Mouse (Mus musculus): ENCODE results near the gene Clmn. TPM values are rescaled to one million over a fixed set of nuclear protein-coding genes. Genes with fewer than 3 reads are reported as not detected.
A peak's percentile ranks its signal among the peaks of the same experiment; 100 is the strongest.

Gene Clmn
- total RNA-seq, 2 experiments from 2014 or later = 1.5 to 1.8 TPM

DNA sequence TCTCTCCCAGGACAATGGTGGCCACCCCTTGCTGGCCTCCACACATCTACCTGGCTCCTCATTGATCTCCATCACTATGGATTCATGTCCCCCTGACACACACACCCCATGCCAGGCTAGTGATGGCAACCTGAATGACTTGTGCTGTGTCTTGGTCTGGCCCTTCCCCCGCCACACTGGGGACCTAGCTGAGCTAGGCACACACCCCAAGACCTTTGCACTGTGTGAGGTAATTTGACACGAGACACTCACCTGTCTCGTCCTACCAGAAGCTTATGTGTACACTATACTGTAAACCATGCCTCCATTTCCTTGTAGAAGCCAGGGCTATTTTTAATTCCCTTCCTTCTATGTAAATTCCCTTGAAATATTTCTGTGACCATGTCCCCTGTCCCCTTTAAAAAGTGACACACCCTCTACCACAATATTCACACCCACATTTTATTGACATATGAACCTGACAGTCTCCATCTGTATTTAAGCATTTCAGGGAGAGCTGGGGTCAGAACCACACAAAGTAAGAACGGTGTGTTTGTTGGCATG, 16.7 kb upstream of the Clmn start:
- intact Hi-C loops (cut with DNase I) = no loop called here
- DNase-seq = no peak

DNA sequence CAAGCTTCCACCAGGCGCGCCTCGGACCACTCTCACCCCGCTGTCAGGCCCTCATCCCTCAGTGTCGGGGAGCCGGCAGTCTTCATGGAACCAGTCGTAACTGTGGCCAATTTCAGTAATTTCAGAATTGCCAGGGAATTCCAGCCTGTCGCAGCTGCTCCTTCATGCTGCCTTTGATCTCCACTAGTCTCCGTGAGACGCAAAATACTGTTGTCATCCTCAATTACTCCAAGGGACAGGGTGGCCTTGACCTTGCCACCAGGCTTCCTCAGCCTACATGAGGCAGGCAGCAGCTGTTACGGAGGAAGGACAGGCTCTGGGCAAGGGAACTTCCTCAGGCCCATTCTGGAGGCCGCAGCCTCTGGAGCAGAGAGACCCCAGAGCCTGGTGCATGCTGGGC, 15.5 kb upstream of the Clmn start:
- no peak for DNase-seq
- intact Hi-C loops (cut with DNase I) = no loop called here

DNA sequence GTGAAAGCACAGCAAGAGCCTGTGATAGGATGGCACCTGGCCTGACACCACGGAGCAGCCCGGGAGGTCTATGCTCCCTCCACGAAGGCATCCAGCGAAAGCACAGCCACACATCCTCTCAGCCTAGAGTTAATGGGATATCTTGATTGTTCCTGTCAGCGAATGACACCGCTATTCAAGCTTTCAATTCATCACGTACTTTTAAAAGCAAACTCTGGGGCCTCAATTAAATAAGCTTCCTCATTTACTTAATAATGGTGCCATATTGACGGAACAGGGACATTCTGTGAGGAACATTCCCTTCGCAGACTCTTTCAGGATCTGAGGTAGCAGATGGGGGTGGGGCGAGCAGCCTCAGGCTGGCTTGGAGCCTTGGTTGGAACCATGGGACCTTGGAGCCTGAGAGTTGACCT, 14.7 kb upstream of the Clmn start:
- intact Hi-C loops (cut with DNase I) = no loop called here
- no peak for DNase-seq

DNA sequence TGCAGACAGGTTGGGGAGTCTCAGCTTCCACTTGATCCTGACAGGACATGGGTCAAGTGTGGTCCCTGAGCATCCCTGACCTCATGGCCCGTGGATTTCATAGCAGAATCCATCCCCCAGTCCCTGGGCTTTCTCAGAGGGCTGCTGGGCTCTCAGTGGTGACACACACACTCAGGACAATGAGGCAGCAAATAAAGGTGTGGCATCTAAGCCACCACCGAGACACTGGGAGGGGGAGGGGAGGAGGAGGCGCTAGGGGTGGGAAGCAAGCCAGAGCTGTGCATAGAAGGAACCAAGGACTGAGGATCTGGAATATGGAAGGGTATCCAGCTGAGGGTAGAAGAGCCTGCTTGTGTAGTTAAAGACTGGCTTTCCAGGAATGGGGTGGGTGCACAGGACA, 11.2 kb upstream of the Clmn start:
- intact Hi-C loops (cut with DNase I) = no loop called here
- DNase-seq = no peak

DNA sequence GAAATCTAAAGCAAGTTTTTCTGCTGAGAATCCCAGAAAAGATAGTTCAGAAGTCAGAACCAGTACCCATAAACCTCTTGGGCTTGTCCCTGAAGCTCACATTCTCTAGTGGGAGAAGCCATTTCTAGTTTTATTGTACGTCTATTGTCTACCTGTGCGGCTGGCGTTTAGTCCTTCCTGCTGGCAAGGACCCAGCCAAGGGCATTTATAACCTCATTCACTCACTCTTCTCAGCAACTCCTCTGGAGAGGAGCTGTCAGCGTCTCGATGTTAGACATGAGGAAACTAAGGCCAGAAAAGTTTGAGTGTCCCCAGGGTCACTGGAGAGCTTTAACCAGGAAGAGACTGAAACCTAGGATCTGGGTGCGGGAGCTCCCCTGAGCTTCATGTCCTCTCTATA, 7.1 kb upstream of the Clmn start:
- intact Hi-C loops (cut with DNase I) = no loop called here
- DNase-seq = no peak

DNA sequence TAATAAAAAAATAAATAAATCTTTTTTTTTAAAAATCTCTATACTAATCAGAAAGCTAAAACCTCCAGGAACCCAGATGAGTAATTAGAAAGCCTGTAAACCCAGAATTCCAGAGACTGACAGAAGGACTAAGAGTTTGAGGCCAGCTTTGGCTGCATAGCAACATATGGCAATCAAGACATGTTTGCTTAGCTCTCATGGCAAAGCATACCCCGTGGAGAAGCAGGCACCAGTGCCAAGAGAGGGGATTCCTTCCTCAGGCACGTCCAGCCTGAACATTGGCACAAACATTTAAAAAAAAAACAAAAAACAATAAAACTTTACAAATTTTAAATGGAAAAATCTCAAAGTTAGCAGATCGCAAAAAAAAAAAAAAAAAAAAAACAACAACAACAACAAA, 4.9 kb upstream of the Clmn start:
- DNase-seq = no peak
- intact Hi-C loops (cut with DNase I) = no loop called here

DNA sequence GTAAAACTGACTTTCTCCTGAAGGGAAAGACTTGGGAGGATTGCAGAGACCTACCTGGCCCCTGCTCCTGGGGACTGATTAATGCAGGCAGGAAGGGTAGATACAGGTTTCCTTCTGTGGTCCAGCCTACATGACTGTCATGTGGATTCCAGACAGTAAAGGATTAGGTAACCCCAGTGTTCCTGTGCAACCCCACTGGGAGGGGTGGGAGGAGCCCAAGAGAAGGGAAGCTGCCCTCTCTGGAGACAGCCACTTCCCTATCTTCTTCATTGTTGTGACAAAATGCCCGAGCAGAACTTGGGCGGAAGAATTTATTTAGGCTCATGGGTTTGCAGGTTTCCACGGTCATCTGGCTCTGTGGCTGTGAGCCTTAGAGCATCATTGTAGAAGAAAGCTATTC, 3.6 kb upstream of the Clmn start:
- DNase-seq = no peak
- intact Hi-C loops (cut with DNase I) = no loop called here

DNA sequence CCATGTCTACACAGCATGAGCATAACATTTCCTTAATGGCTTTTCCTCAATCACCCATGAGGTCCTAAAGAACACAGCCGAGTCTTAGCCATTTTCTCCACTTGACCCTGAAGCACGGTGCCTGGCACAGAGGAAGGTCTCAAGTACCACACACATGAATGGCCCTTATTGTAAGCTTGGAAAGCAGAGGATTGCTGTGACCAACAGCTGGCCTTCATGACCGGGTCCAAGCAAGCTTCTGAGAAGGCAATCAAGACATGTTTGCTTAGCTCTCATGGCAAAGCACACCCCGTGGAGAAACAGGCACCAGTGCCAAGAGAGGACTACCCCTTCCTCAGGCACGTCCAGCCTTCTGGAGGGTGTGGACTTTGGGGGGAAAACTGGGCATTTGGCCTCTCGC, 3.0 kb upstream of the Clmn start:
- DNase-seq = no peak
- intact Hi-C loops (cut with DNase I) = no loop called here

DNA sequence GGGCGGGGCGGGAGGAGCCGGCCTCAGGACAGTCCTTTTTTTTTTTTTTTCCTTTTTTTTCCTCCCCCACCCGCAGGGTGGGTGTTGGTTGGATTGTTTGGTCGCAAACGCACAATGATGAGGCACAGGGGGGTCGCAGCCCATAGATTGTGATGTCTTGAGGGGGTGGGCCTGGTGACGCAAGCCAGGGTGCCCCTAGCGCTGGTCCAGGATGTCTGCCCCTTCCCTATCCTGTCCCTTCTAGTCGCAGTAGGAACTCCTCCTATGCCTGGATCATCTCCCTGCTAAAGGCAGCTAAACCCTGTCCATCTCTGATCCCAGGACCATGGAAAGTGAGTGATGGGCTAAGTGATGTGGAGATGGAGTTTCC, 275 bp upstream of the Clmn start:
- no peak for DNase-seq
- intact Hi-C loops (cut with DNase I) = no loop called here

DNA sequence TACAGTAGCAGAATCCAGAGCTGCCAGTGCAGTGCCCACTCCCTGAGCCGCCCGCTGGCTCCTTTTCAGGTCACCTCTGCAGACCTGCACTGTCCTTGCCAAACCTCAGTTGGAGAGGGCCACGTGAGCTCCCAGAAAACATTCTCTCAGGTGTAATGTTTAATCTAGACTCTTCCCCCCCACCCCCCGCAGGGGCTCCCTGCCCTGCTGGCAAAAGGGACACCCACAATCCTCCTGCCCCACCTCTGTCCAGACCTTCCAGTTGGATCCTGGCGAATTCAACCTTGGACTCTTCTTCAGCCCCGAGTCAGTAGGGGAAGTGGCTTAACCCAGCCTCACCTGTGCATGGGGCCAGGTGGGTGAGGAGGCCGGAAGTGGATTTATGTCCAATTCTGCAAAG, 1.2 kb downstream of the Clmn start:
- no peak for DNase-seq
- intact Hi-C loops (cut with DNase I) = no loop called here

DNA sequence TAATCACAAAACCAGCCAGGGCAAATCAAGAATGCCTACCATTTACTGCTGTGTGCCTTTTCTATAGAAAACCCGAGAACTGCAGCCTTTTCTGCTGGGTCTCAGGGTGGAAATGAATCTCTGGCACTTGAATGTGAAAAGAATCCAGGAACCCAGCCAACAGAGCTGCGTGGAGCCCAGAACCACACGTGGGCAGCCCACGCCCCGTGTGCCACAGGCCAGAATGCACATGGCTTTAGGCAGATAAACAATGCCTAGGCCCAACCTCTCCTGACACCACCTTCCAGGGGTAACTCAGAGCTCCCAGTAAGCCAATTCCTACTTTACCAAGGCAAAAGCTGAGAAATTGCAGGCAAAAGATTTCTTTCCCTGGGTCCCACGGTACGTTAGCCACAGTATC, 5.7 kb downstream of the Clmn start:
- intact Hi-C loops (cut with DNase I) = no loop called here
- no peak for DNase-seq

DNA sequence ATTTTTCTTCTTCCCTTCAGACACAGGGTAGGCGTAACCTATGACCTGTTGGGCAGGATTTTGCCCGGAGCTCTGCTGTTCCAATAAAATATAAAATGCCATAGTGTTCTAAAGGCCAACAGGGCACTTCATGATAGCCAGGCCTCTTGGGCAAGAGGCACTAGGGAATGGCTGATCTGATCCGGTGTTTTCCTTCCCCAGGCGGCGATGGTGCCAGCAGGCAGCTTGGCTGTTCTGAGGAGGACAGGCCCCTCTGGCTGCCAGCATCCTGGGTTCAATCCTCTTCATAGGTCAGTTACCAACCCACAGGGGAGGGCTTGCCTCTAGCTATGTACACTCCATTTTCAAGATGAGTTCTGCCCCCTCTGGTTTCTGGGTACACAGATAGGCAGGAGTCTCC, 6.1 kb downstream of the Clmn start:
- no peak for DNase-seq
- intact Hi-C loops (cut with DNase I) = no loop called here

DNA sequence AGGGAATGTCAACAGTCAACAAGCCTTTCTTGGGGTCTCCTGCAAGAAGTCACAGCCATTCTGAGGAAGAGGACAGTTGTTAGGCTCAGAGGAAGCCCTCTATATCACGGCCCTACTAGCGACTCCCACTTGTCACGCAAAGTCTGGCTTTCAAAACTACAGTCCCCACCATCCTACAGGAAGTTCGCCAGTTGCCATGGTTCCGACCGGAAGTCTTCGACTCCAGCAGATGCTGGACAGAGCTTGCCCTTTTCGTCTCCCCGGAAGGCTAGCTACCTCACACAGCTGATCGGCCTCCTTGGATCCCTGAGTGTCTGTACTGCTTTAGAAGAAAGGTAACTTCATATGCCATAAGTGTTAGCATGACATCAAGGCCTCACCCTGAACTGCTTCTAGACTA, 7.3 kb downstream of the Clmn start:
- DNase-seq = no peak
- intact Hi-C loops (cut with DNase I) = no loop called here

DNA sequence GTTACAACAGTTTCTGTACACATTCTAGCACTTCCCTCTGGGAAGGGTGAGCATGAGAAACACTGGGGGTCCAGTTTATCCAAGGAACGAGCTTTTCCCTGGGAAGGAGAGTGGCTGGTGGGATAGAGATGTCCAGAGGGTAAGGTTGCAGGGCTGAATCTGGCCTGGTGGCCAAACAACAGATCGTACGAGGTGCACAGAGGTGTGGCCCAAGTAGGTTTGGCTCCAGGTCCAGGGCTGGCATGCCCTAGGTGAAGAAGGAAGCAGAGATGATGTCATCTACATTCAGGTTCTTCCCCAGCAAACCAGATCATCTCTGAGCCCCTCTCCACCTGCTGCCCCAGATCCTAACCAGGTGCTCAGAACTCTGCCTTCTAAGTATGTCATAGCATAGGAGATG, 8.3 kb downstream of the Clmn start:
- no peak for DNase-seq
- intact Hi-C loops (cut with DNase I) = no loop called here

DNA sequence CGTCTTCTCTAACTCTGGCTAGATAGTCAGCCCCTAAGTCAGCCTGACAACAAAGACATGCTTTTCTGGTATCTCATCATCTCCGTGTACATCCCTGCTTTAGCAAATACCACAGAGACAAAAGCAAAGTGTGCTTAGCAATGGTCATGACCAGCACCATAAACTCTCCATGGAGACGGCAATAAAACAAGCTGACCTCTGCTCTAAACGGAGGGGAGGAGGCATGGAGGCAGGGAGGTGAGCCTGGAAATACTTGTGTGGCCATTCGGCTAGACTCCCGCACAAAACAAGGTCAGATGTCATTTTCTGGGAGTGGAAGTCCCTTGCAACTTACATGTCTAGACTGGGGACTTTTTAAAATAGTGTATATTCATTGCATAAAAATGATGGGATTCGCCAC, 9.3 kb downstream of the Clmn start:
- intact Hi-C loops (cut with DNase I) = no loop called here
- no peak for DNase-seq

DNA sequence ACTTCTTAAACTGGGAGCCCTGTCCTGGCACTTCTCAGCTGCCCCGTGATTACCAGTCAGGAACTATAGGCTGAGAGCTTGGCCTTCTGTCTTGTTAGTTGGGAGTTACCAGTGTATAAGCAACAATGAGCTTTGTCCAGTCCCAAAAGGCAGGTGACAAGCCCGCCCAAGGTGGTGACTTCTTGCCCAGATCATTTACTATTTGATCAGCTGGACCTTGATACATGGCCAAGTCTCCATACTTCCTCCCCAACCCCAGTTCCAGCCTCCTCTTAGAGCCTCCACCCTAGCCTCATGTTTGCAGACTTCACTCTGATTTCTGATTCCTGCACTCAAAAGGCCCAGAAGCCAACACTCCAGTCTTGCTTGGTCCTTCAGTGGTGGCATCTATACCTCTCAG, 10.1 kb downstream of the Clmn start:
- intact Hi-C loops (cut with DNase I) = no loop called here
- DNase-seq = no peak

DNA sequence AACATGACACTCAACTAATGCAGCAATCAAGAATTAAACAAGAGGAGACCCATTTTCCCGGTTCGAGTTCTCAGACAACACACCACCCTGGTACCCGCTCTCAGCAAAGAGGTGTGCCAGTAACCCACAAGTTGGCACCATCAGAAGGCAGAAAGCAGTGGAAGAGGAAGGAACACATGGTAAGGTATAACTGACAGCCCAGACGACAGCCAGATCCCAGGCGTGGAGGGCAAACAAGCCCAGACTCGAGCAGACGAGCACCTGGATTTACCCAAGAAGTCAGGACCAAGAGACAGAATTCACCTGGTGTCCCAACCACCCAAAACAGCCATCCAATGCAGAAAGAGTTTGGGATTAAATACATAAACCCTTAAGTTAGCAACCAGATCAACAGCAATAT, 11.5 kb downstream of the Clmn start:
- intact Hi-C loops (cut with DNase I) = no loop called here
- DNase-seq = no peak

DNA sequence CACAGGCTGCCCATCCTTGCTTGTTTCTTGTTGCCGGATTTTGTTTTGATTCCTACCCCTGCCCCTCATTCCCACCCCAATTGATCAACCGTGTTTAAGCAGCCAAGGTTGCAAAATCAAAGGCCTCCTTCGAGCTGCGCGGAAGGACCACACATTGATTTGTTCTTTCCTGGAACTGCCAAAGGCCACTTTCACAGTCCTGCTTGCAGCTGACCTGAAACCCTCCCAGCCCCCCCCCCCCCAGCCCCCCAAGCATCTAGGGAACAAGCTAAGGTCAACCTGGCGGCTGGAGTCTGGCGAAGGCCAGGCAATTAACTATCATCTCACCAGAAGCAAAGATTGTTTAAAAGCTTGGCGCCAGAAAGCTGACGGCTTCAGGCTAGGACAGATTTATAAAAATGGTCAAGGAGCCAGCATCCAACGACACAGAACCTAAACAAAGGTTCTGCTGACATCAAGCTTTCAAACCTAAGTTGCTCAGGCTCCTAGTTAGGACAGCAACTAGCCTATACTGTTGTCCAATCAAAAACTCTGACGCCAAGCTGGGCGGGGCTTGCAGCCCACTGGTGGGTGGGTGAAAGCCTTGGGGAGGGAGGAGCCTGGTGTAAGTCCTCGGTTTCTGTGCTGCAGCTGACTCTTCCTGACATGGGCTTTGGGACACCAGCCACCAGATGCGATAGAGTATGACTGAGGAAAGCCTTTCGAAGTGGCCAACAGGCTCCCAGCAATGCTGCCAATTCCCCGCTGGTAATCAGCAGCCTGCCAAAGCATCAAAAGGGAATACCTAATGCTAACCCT, 13.0 kb downstream of the Clmn start:
- peak; percentile 43 to 49 for DNase-seq
- intact Hi-C loops (cut with DNase I) = no loop called here

DNA sequence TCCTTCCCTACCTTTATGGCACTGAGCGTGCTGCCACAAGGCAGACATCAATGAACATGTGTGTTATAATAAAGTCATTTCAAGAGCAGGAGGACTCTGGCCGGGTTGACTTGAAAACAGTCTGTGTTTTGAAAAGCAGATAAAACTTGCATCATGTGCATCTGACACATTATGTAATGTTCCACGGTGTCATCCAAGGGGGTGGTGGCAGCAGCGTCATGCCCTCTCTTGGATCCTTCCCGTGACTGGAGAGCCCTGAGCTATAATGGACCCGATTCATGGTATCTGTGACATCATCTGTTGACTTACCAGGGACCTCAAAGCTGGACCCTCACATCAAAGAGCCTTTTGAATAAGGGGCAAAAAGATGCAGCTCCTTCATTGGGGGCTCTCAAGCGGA, 14.8 kb downstream of the Clmn start:
- intact Hi-C loops (cut with DNase I) = no loop called here
- no peak for DNase-seq

DNA sequence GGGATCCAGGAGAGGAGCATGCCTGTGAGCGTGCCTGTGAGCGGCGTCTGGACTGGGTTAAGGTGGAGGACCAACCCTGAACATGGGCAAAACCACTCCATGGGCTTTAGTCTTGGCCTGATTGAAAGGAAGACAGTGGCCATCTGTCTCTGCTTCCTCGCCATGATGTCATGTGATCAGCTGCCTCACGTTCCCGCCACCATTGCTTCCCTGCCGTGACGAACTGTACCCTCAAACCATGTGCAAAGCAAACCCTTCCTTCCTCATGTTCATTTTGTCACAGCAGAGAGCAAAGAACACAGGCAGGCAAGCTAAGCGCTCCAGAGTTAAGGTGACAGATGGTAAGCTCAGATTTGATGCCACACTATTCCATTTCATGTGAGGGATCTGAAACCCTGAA, 16.2 kb downstream of the Clmn start:
- intact Hi-C loops (cut with DNase I) = no loop called here
- no peak for DNase-seq

DNA sequence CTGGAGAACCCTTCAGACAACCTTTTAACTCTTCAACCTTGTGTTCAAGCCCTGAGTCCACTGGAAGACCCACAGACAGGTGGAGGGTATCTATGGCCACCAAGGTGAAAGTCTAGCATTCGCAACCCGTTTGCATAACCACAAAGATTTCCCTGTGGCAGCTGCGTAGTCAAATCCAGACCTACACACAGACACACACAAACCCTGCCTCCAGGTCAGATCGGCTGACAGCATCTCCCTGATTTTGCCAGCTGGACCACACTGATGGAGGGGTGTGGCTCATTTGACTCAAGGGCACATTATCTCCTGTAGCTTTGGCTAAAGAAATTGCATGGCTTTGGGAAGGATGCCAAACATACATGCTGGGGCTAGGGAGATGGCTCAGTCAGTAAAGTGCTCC, 17.6 kb downstream of the Clmn start:
- DNase-seq = no peak
- intact Hi-C loops (cut with DNase I) = no loop called here

DNA sequence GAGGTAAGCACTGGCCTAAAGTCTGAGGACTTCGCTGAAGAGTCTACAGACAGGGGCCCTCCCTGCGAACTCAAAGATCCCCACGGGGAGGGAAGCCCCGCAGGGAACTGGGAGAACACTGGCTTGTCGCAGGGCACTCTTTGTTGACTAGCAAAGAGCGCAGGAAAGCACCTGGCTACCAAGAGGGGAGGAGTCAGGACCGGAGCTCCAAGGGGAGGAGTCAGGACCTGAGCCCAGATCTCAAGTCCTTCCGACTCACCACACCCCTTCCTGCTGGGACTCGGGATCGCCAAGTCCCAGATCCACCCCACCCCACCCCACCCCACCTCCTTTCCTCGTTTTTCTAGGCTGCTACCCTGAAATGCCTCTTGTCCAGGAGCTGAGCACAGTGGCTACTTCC, 19.2 kb downstream of the Clmn start:
- DNase-seq = peak in 1 of 2 experiments; percentile 11
- intact Hi-C loops (cut with DNase I) = no loop called here

DNA sequence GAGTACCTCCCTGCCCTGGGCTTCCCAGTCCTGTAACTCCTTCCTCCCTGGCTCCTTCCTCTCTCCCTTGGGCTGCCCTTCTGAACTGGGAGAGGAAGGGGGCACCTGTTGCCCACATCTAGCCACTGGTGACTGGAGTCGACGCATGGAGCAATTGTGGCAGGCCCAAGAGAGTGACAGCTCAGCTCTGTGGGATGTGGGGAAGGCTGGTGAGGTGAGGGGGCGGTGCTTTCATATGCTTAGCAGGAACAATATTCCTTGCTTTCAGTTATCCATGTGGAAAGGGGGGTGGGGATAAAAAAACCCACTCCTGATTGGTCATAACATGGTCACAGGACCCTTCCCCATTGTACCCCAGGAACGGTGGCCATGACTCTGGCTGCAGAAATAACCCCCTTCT, 19.9 kb downstream of the Clmn start:
- no peak for DNase-seq
- intact Hi-C loops (cut with DNase I) = no loop called here

Measured in heart, postnatal 10 days (tissue).